Mouse (Mus musculus) heart, embryonic 10.5 days (tissue): Measurements from ENCODE around the gene Mthfr. TPM values are rescaled to one million over a fixed set of nuclear protein-coding genes. Genes with fewer than 3 reads are reported as not detected.
A peak's percentile ranks its signal among the peaks of the same experiment; 100 is the strongest.

ENCODE experiments used
- DNase-seq: peaks from one replicate; pipeline ENCODE4 v3.0.0-alpha.2; 2017; ENCODE audit warnings: low spot score
- H3K27ac ChIP-seq: fragments of 300-500 bp; sonication (generic); 2 replicates; pipeline ENCODE4 v1.5.1; 2016; ENCODE audit warnings: mild to moderate bottlenecking
- H3K27me3 ChIP-seq: fragments of 300-500 bp; sonication (generic); 2 replicates; pipeline ENCODE4 v1.6.1; 2016; ENCODE audit warnings: mild to moderate bottlenecking; ENCODE audit not compliant: poor library complexity, insufficient read depth, severe bottlenecking
- H3K36me3 ChIP-seq: fragments of 300-500 bp; sonication (generic); 2 replicates; pipeline ENCODE4 v1.6.1; 2016; ENCODE audit warnings: mild to moderate bottlenecking, moderate library complexity
- H3K4me1 ChIP-seq: fragments of 300-500 bp; sonication (generic); 2 replicates; pipeline ENCODE4 v1.6.1; 2016; ENCODE audit warnings: mild to moderate bottlenecking
- H3K4me3 ChIP-seq: fragments of 300-500 bp; sonication (generic); 2 replicates; pipeline ENCODE4 v1.5.1; 2016; ENCODE audit warnings: mild to moderate bottlenecking, moderate library complexity
- H3K9me3 ChIP-seq: fragments of 300-500 bp; sonication (generic); 2 replicates; pipeline ENCODE4 v1.6.1; 2016; ENCODE audit warnings: mild to moderate bottlenecking, moderate library complexity
- WGBS: fragments of 180-500 bp; shearing (Covaris S2); methylation state at CpG from one replicate; pipeline ENCODE4 v1.1.7; 2016; 5-methylcytosine and 5-hydroxymethylcytosine counted together
- polyA plus RNA-seq: library from polyadenylated mRNA; unstranded; fragments of >200 nt; fragmentation: Nextera tagmentation; extraction: Ambion mirVana; gene quantifications from 2 replicates; pipeline ENCODE4 v1.2.1, GENCODE M21; 2016

Mthfr gene
- polyA plus RNA-seq, 1 experiment from 2014 or later, result 15.6 TPM

DNA sequence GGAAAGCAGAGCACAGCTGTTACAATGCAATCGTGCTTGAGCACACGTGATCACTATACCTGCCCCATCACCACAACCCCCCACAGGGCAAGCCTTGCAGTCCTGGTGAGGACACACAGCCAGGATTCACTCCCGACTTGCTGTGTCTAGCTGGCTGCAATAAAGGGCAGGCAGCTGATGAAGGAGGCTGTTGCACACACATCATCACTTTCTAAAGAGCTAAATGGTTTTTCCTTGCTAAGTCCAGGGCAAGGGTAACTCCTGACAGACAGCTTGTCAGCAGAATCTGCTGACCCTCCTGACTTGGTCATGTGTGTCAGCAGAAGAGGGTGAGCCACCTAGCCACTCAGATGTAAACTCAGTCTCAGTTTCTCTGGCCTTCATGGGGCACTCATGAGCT is 21.9 kb upstream of the Mthfr start:
- H3K27me3 ChIP-seq, result no peaks in the 10 kb centered on the region
- no peaks in the 10 kb centered on the region for H3K9me3 ChIP-seq
- peaks cover 98% of the 10 kb centered on the region for H3K36me3 ChIP-seq
- DNase-seq, result no peak
- H3K4me1 ChIP-seq, result no peaks in the 10 kb centered on the region
- H3K27ac ChIP-seq, result no peak overlapping the region
- 72% methylated on average over 3 of the region's 3 CpGs for WGBS
- no peak overlapping the region for H3K4me3 ChIP-seq

DNA sequence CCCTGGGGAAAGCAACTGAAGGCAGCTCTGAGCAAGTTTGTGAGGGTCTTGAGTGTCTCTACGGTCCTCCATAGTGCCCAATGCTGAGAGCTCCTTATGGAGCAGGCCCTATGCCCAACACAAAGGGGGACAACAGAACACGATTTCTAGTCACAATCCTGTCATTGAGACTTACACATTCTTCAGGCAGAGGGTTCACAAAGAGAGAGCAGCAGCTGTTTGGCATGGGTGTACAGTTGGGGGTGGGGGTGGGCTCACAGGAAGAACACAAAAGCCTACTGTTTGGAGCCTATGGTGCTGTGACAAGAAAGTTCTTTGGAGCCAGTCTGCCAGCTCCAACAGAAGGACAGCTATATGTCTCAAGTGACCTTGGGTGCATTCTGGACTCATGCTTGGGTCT is 20.5 kb upstream of the Mthfr start:
- DNase-seq, result no peak
- WGBS, result 76% methylated on average over 2 of the region's 2 CpGs
- Histone ChIP-seq H3K27ac (no peak overlapping the region), H3K27me3 (no peaks in the 10 kb centered on the region), H3K36me3 (peaks cover 98% of the 10 kb centered on the region), H3K4me3 (no peak overlapping the region), H3K4me1 (no peaks in the 10 kb centered on the region), H3K9me3 (no peaks in the 10 kb centered on the region)

DNA sequence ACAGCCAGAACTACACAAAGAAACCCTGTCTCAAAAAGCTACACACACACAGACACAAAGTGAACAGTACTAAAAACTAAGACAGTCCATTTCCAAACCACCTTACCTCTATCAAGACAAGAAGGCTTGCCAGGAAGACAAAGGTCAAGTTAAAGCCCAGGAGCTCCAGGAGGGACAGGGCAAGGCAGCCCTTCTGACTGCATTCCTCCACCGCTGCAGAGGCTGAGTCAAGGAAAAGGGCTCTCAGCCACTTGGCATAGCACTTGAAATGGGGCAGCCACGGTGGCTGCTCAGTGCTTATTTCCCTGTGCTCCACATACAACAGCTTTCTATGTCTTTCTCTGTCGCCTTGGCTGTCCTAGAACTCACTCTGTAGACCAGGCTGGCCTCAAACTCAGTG is 14.9 kb upstream of the Mthfr start:
- Histone ChIP-seq H3K4me1 (no peaks in the 10 kb centered on the region), H3K9me3 (no peaks in the 10 kb centered on the region), H3K27me3 (no peaks in the 10 kb centered on the region), H3K27ac (no peak overlapping the region), H3K36me3 (peaks cover 93% of the 10 kb centered on the region), H3K4me3 (no peak overlapping the region)
- 87% methylated on average over 3 of the region's 3 CpGs for WGBS
- no peak for DNase-seq

DNA sequence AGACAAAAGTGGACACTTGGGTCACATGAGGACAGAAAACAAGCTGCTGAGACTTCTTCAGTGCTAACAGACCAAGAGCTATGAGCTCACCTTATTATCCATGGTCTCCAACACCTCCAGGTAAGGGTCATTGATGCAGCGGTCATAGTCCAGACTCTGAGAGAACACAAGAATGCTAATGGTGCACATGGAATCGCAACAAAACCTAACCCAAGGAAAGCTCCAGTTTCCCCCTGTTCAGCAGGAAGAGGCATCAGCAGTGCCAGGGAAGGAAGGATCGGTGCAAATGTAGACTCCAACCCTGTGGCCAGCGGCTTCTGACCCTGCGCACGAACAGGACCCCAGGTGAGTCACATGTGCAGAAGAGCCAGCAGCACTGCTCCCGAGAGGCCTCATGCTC is 9.6 kb upstream of the Mthfr start:
- DNase-seq, result no peak
- no peak overlapping the region for H3K27ac ChIP-seq
- H3K27me3 ChIP-seq, result no peaks in the 10 kb centered on the region
- H3K4me3 ChIP-seq, result no peak overlapping the region
- peaks cover 67% of the 10 kb centered on the region for H3K36me3 ChIP-seq
- H3K9me3 ChIP-seq, result no peaks in the 10 kb centered on the region
- WGBS, result 95% methylated on average over 7 of the region's 7 CpGs
- no peaks in the 10 kb centered on the region for H3K4me1 ChIP-seq

DNA sequence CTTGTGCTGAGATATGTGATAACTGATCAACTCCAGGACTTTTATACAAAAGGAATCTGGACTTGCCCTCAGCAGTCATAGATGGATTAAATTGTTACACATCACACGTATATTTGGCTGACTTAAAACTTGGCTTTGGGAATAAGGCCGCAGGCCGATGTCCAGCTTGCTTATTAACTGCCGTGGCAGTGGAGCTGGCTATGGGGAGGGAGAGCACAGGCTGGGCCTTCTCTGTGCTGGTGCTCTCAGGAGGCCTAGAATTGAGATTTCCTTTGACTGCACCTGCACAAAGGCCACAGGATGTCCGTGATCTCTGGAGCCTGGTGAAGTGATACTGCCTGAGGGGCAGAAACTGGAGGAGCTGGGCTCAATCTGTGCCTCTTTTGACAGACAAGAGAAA is 8.4 kb upstream of the Mthfr start:
- peaks cover 64% of the 10 kb centered on the region for H3K36me3 ChIP-seq
- no peaks in the 10 kb centered on the region for H3K4me1 ChIP-seq
- WGBS, result 87% methylated on average over 5 of the region's 5 CpGs

DNA sequence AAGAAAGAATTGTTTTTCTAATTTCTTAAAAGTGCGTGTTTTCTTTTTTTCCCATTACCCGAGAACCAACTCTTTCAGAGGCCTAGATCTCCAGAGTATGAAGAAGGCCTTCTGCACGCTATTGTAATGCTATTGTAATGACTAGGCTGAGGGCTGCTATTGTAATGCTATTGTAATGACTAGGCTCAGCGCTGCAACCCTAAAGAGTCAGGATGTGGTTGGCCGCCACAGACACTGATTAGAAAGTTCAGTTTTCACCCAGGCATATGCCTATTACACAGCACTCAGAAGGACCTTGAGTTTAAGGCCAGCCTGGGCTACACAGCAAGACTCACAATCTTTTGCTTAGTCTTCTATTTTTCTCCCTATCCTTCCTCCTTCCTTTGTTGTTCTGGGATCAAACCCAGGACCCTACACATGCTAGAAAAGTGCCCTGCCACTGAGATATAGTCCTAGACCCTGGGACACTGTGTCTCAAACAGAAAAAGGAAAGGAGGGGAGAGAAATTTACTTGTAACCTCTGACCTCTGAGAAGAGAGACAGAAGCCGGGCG is 4.9 kb upstream of the Mthfr start:
- H3K4me1 ChIP-seq, result peaks cover 10% of the 10 kb centered on the region
- DNase-seq, result no peak
- no peaks in the 10 kb centered on the region for H3K9me3 ChIP-seq
- 79% methylated on average over 7 of the region's 7 CpGs for WGBS
- H3K36me3 ChIP-seq, result peaks cover 44% of the 10 kb centered on the region
- H3K27me3 ChIP-seq, result no peaks in the 10 kb centered on the region
- no peak overlapping the region for H3K27ac ChIP-seq
- no peak overlapping the region for H3K4me3 ChIP-seq

More for the DNA sequence above, 8.4 kb upstream of the Mthfr start:
- no peak for DNase-seq
- Histone ChIP-seq H3K9me3 (no peaks in the 10 kb centered on the region), H3K4me3 (no peak overlapping the region), H3K27me3 (no peaks in the 10 kb centered on the region), H3K27ac (no peak overlapping the region)

DNA sequence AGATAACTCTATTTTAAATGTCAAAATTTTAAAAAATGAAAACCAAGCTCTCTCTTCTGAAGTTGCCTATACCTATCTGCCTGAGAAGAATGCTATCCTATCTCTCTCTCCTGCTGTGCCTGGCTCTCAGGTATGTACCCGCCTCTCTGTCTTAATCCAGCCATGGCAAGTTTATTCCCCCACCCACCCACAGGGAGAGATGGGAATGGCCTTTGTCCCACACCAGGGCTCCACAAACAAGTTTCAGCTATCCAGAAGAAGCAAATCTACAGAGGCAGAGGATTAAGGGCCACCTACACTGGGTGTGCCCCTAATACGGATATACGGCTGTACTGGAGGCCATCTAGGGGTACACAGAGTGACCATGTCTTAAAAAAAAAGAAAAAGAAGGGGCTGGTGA is 3.4 kb upstream of the Mthfr start:
- DNase-seq, result no peak
- WGBS, result 74% methylated on average over 3 of the region's 3 CpGs
- Histone ChIP-seq H3K27ac (no peak overlapping the region), H3K4me3 (no peak overlapping the region), H3K9me3 (no peaks in the 10 kb centered on the region), H3K4me1 (peaks cover 25% of the 10 kb centered on the region), H3K27me3 (no peaks in the 10 kb centered on the region), H3K36me3 (peaks cover 37% of the 10 kb centered on the region)

DNA sequence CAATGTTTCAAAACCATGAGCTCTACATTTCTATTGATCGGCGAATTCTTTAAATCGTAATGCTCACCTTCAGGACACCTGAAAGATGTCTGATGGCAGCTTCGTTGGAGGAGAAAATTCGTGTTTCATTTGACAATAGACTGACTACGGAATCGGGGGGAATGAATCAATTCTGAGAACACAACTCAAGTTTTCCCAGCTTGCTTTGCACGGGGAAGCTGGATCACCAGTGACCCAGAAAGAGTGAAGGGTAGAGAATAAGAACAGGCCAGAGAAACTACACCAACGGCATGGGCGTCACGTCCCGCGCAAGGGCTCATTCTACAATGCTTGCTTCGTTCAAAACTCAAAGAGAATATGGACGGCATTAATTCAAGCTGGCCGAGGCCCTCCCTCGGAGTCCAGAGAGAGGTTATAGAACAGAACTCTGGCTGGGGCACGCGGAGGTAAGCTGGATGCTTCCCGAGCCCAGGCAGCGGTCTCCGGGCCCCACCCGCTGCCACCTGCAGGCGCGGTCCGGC is 738 bp upstream of the Mthfr start:
- Histone ChIP-seq H3K4me3 (peak overlapping the region; percentile 91), H3K27ac (peak overlapping the region; percentile 89), H3K9me3 (no peaks in the 10 kb centered on the region), H3K4me1 (peaks cover 52% of the 10 kb centered on the region), H3K36me3 (peaks cover 36% of the 10 kb centered on the region), H3K27me3 (no peaks in the 10 kb centered on the region)
- peak; percentile 78 for DNase-seq
- WGBS, result 7% methylated on average over 26 of the region's 26 CpGs

DNA sequence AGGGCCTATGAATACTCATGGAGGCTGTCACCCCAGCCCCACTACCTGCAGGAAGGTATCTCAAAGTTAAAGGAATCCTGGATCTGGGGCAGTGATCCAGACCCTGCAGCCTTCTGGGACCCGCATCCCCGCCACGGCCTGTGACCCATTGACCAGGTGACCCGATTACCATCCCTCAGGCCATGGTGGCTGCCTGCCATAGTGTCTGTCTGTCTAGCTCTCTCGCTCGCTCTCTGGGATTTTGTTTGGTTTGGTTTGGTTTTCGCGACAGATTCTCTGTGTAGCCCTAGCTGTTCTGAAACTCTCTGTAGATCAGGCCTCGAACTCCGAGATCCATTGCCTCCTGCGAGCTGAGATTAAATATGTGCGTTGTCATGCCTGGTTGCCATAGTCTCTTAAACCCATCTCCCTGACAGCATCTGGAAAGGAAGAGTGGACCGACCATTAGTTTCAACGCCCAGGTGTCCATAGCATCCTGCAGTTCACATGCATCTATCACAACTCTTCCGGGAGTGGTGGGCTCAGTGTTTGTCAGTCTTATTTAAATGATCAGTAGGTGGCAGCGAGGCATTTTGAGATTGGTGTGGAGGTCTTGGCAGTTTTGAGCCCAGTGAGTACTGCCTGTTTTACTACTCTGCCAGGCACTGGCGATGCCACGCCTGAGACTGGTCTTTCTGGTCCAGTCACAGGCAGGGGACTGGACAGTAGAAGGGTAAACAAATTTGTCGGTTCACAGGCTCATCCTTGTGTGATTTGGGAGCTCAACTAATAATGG is 564 bp downstream of the Mthfr start:
- Histone ChIP-seq H3K4me1 (peaks cover 59% of the 10 kb centered on the region), H3K27me3 (no peaks in the 10 kb centered on the region), H3K36me3 (peaks cover 36% of the 10 kb centered on the region), H3K9me3 (no peaks in the 10 kb centered on the region), H3K4me3 (peak overlapping the region; percentile 91), H3K27ac (peak overlapping the region; percentile 89)
- DNase-seq, result no peak
- WGBS, result 21% methylated on average over 19 of the region's 19 CpGs

DNA sequence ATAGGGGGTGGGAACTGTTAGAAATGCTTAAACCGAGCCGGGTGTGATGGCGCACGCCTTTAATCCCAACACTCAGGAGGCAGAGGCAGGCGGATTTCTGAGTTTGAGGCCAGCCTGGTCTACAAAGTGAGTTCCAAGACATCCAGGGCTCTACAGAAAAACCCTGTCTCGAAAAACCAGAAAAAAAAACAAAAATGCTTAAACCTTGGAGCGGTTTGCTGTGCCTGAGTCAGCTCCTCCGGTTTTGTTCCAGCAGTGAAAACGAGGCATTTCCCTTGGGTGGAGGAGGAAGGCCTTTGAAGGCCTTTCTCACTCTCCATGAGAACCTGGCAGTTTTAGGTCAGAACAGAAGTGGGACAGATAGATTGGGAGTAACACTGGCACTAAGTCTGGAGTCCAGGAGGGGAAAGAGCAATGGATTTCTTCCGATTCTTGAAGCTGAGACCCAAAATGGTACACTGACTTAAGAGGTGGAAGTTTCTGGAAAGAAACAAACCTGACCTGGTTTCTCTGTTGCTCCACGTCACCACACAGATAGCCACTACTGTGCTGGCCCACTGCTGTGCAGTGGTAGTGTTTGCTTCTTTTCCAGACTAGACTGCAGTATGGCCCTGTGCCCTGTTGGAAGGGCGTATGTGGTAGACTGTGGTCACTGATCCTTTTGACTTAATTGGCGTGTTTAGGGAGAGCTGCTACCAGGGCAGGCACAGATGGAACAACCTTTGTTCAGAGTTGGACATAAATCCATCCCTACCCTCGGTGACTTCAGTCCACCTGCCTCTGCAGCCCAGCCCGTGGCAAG is 1.4 kb downstream of the Mthfr start:
- Histone ChIP-seq H3K27me3 (no peaks in the 10 kb centered on the region), H3K36me3 (peaks cover 37% of the 10 kb centered on the region), H3K4me1 (peaks cover 65% of the 10 kb centered on the region), H3K27ac (peak overlapping the region; percentile 89), H3K9me3 (no peaks in the 10 kb centered on the region), H3K4me3 (peak overlapping the region; percentile 91)
- no peak for DNase-seq
- 63% methylated on average over 15 of the region's 15 CpGs for WGBS

DNA sequence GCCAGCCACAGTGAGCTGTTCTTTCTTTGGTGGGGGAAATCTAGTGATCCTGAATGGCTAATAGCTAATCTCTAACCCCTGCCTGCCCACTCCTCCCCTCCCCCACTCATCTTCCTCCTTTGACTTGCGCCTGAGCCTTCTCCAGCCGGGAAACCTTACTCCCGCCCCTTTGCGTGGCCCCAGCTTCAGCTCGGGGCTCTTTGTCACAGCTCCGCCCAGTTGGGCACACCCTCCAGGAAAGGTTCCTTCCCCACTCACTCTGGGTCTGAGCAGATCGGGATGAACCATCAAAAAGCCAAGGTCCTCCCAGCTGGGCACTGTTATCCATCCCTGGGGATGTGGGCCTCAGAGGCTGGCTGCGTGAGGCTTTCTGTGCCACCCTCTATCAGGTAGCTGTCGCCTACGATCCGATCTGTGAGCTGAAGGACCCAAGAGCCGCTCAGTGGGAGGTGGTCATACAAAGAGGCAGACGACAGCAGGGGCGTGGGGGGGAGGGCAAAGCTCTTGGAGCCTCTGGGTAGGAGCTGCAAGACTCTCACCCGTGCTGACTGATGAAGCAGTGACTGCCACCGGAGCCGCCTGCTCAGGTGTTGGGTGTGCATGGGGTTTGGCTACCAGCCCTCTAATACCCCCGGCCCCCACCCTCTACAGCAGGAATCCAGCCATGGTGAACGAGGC is 2.2 kb downstream of the Mthfr start:
- H3K9me3 ChIP-seq, result no peaks in the 10 kb centered on the region
- peak overlapping the region; percentile 66 for H3K4me3 ChIP-seq
- WGBS, result under 1% methylated on average over 19 of the region's 19 CpGs
- H3K27me3 ChIP-seq, result no peaks in the 10 kb centered on the region
- peak overlapping the region; percentile 89 for H3K27ac ChIP-seq
- H3K36me3 ChIP-seq, result peaks cover 38% of the 10 kb centered on the region
- peak; percentile 92 for DNase-seq
- peaks cover 74% of the 10 kb centered on the region for H3K4me1 ChIP-seq

DNA sequence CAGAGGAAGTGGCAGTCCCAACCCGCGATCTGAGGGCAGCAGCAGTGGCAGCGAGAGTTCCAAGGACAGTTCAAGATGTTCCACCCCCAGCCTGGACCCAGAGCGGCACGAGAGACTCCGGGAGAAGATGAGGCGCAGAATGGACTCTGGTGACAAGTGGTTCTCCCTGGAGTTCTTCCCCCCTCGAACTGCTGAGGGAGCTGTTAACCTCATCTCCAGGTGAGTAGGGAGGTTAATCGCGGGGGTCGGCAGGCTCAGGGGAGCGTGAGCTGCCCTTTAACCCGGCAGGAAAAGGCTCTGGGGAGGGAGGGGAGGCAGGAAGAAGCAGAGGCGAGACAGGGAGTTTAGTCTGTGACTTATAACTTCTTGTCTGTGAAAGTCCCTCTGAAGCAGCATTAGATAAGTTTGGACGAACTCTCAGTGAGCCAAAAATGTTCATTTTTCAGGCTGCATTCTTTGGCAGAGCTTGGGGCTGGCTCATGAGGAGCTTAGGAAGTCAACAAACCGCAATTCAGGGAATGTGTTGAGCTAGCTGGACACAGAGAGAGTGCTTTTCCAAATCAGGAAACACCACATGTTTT is 2.8 kb downstream of the Mthfr start:
- H3K4me3 ChIP-seq, result peak overlapping the region; percentile 66
- H3K27ac ChIP-seq, result peak overlapping the region; percentile 89
- peaks cover 79% of the 10 kb centered on the region for H3K4me1 ChIP-seq
- no peak for DNase-seq
- H3K27me3 ChIP-seq, result no peaks in the 10 kb centered on the region
- H3K36me3 ChIP-seq, result peaks cover 33% of the 10 kb centered on the region
- WGBS, result 3% methylated on average over 16 of the region's 16 CpGs
- H3K9me3 ChIP-seq, result no peaks in the 10 kb centered on the region
